Mouse (Mus musculus): ENCODE measurements around the gene Pepd. TPM values are rescaled to one million over a fixed set of nuclear protein-coding genes. Genes with fewer than 3 reads are reported as not detected.

Gene Pepd
- polyA plus RNA-seq, 1 experiment from 2014 or later = 178 TPM

GRCm38 (mm10) chr7:35081406-35082104 lies 169.4 kb downstream of the Pepd start:
- 51% methylated on average over 9 of the region's 9 CpGs for WGBS
- H3K4me3 ChIP-seq (ENCODE audit: low read depth, low read length) = 0 out of 2 replicates have a peak overlapping the region, but pooled peaks have one; percentile 9
- H3K4me2 ChIP-seq (replicated peaks; ENCODE audit: low read depth) = peak overlapping the region; percentile 54
- peak; percentile 89 for ATAC-seq
- no peaks in the 10 kb centered on the region for H3K27me3 ChIP-seq (replicated peaks; ENCODE audit: control insufficient read depth, insufficient read depth, low read length)
- H3K27ac ChIP-seq (ENCODE audit: low read depth, low read length) = peak overlapping the region; percentile 96
- H3K36me3 ChIP-seq (ENCODE audit: control insufficient read depth, insufficient read depth) = no peaks in the 10 kb centered on the region
- H3K9me3 ChIP-seq (ENCODE audit: control insufficient read depth) = no peaks in the 10 kb centered on the region
- H3K4me1 ChIP-seq (replicated peaks; ENCODE audit: control insufficient read depth, insufficient read depth, low read length) = 0 out of 2 replicates have a peak, but pooled peaks cover 7% of the 10 kb centered on the region
- peak overlapping the region; percentile 32; the same call in 1 of the 2 replicates for H3K9ac ChIP-seq (ENCODE audit: low read depth, low read length)
- TF ChIP-seq CTCF (IDR thresholded peaks at IDR 0.05; ENCODE audit: low read depth) = no peak

GRCm38 (mm10) chr7:35084565-35085360 lies 172.6 kb downstream of the Pepd start:
- no peak overlapping the region for H3K4me3 ChIP-seq (ENCODE audit: low read depth, low read length)
- H3K27ac ChIP-seq (ENCODE audit: low read depth, low read length) = no peak overlapping the region
- ATAC-seq = no peak
- no peaks in the 10 kb centered on the region for H3K36me3 ChIP-seq (ENCODE audit: control insufficient read depth, insufficient read depth)
- H3K9ac ChIP-seq (ENCODE audit: low read depth, low read length) = no peak overlapping the region
- H3K9me3 ChIP-seq (ENCODE audit: control insufficient read depth) = no peaks in the 10 kb centered on the region
- H3K27me3 ChIP-seq (replicated peaks; ENCODE audit: control insufficient read depth, insufficient read depth, low read length) = no peaks in the 10 kb centered on the region
- no peak overlapping the region for H3K4me2 ChIP-seq (replicated peaks; ENCODE audit: low read depth)
- H3K4me1 ChIP-seq (replicated peaks; ENCODE audit: control insufficient read depth, insufficient read depth, low read length) = 0 out of 2 replicates have a peak, but pooled peaks cover 8% of the 10 kb centered on the region
- WGBS = 49% methylated on average over 12 of the region's 12 CpGs
- no peak for TF ChIP-seq CTCF (IDR thresholded peaks at IDR 0.05; ENCODE audit: low read depth)

- Histone ChIP-seq H3K36me3 (ENCODE audit: control insufficient read depth, insufficient read depth) (no peaks in the 10 kb centered on the region), H3K27ac (ENCODE audit: low read depth, low read length) (no peak overlapping the region), H3K9me3 (ENCODE audit: control insufficient read depth) (no peaks in the 10 kb centered on the region), H3K4me2 (replicated peaks; ENCODE audit: low read depth) (peak overlapping the region; percentile 66), H3K9ac (ENCODE audit: low read depth, low read length) (peak overlapping the region; percentile 19), H3K4me3 (ENCODE audit: low read depth, low read length) (peak overlapping the region; percentile 33), H3K27me3 (replicated peaks; ENCODE audit: control insufficient read depth, insufficient read depth, low read length) (no peaks in the 10 kb centered on the region), H3K4me1 (replicated peaks; ENCODE audit: control insufficient read depth, insufficient read depth, low read length) (0 out of 2 replicates have a peak, but pooled peaks cover 8% of the 10 kb centered on the region)
- ATAC-seq = peak; percentile 29; the same call in 1 of the 2 replicates
- WGBS = under 1% methylated on average over 21 of the region's 21 CpGs
- TF ChIP-seq CTCF (IDR thresholded peaks at IDR 0.05; ENCODE audit: low read depth) = peak; percentile 60
Measured at GRCm38 (mm10) chr7:35086271-35086861, 174.2 kb downstream of the Pepd start.

- Histone ChIP-seq H3K4me3 (ENCODE audit: low read depth, low read length) (no peak overlapping the region), H3K36me3 (ENCODE audit: control insufficient read depth, insufficient read depth) (no peaks in the 10 kb centered on the region), H3K9ac (ENCODE audit: low read depth, low read length) (no peak overlapping the region), H3K27me3 (replicated peaks; ENCODE audit: control insufficient read depth, insufficient read depth, low read length) (no peaks in the 10 kb centered on the region), H3K4me1 (replicated peaks; ENCODE audit: control insufficient read depth, insufficient read depth, low read length) (0 out of 2 replicates have a peak, but pooled peaks cover 4% of the 10 kb centered on the region), H3K27ac (ENCODE audit: low read depth, low read length) (no peak overlapping the region), H3K9me3 (ENCODE audit: control insufficient read depth) (no peaks in the 10 kb centered on the region), H3K4me2 (replicated peaks; ENCODE audit: low read depth) (no peak overlapping the region)
- WGBS = 33% methylated on average over 5 of the region's 5 CpGs
- ATAC-seq = no peak
- no peak for TF ChIP-seq CTCF (IDR thresholded peaks at IDR 0.05; ENCODE audit: low read depth)
Measured at GRCm38 (mm10) chr7:35090550-35090949, 178.4 kb downstream of the Pepd start.

Small RNA genes within 50 kb of the gene (microRNA-seq; reads per million reads assigned to microRNA genes)
- gene Gm25033 = not detected

Other genes starting within 250 kb of the Pepd start
- 2.7 and 3.5 TPM in 2 replicates for gene Chst8, start 99.7 kb upstream of the Pepd start, polyA plus RNA-seq (2015; fragmentation: Nextera tagmentation; extraction: Ambion mirVana)
- 52.4 and 58.4 TPM in 2 replicates for gene Cebpg, start 144.2 kb downstream of the Pepd start, polyA plus RNA-seq (2015; fragmentation: Nextera tagmentation; extraction: Ambion mirVana)
- 25.1 and 28.0 TPM in 2 replicates for gene Cebpa, start 206.9 kb downstream of the Pepd start, polyA plus RNA-seq (2015; fragmentation: Nextera tagmentation; extraction: Ambion mirVana)